ENCODE assay signal across 1 mouse cellular context in genomic region chr14:31389421-31390147, GRCm38 (mm10).
TF ChIP-seq lines count a peak whose summit lies in the region.

No protein-coding gene starts in this region.

TF ChIP-seq in CH12.LX, 34 proteins besides CTCF, POLR2A, EP300 and RAD21 (continued from another document):
- TF ChIP-seq TCF12 (IDR thresholded peaks at IDR 0.05; ENCODE audit: low read depth, low read length) (peak; percentile 35; the same call in 1 of the 2 replicates), ZNF384 (IDR thresholded peaks at IDR 0.05; ENCODE audit: low read depth, low read length) (no peak), MAZ (IDR thresholded peaks at IDR 0.05; ENCODE audit: low read depth, low read length) (0 out of 2 replicates have a peak, but pooled peaks have one; percentile 45), MEF2A (IDR thresholded peaks at IDR 0.05; ENCODE audit: borderline replicate concordance, low read depth, low read length) (no peak), ELF1 (IDR thresholded peaks at IDR 0.05; ENCODE audit: low read depth, low read length) (peak; percentile 24; the same call in 1 of the 2 replicates), MXI1 (IDR thresholded peaks at IDR 0.05; ENCODE audit: low read depth, low read length) (peak; percentile 48; the same call in 1 of the 2 replicates), PAX5 (IDR thresholded peaks at IDR 0.05; ENCODE audit: low read length) (no peak), UBTF (IDR thresholded peaks at IDR 0.05; ENCODE audit: low read depth, low read length) (no peak), ZC3H11A (IDR thresholded peaks at IDR 0.05; ENCODE audit: low read depth, low read length) (no peak), HCFC1 (IDR thresholded peaks at IDR 0.05; ENCODE audit: low read depth, low read length) (no peak), POLR2AphosphoS2 (IDR thresholded peaks at IDR 0.05; ENCODE audit: low read depth, low read length) (no peak), RCOR1 (conservative IDR thresholded peaks at IDR 0.05; ENCODE audit: low read depth, low read length) (no peak), USF1 (IDR thresholded peaks at IDR 0.05; ENCODE audit: low read depth, low read length) (peak; percentile 36), TBP (conservative IDR thresholded peaks at IDR 0.05; ENCODE audit: low read depth, low read length) (no peak)
